Mouse (Mus musculus) ES-CJ7 (cell line): ENCODE results near the gene Grn.

ENCODE experiments used
- DNase-seq: peaks from one replicate; pipeline ENCODE4 v3.0.0; 2011; ENCODE audit warnings: low read depth, low spot score

The Grn gene

DNA sequence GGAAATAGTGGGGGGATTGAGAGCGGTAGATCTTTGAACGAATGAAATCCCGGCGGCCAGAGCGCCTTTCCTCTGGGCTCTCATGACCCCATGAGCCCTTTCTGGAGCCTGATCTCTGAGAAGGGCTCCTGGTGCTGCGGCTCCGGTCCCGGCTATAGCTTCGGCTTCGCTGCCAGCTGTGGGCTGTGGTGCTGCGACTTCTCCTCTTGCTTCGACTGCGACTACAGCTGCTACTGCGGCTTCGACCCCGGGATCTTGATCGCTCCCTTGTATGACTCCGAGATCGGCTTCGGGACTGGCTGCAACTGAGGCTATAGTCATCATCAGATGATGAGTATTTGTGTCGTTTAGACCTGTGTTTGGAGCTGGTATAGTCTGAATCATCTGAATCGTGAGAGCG is 49.5 kb downstream of the Grn start:
- no peak for DNase-seq

DNA sequence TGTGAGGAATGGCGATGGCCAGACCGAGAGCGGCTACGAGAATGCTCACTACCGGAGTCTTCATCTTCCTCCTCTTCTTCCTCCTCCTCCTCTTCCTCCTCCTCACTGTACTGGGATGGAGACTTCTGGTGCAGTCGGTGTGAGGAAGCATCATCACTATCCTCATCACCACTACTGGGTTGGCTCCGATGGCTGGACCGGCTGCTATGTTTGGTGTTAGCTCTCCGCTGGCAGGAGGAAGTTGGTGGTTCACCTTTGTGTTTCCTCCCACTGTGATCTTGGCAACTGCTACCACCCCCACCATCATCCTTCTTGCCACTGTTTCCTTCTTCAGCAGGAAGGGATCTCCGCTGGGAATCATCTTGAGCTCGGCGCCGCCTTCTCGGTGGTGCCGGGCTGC is 50.0 kb downstream of the Grn start:
- DNase-seq: no peak

DNA sequence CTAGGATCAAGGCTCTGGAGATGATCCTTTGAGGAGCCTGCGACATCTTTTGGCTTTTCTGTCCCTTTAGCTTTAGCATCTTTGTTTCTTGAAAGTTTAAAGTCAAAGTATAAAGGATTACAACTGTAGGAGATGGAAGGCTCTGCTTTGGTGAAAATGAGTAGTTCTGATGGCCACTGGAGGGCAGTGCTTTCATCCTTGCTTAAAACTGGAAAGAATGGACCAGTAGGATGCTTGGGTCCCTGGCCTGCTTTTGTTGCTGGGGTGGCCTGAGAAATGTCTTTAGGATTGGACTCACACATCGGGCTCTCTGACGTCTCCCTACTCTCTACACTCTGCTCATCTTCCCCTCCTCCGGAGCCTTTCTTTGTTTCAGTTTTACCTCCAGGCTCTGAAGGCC is 50.8 kb downstream of the Grn start:
- no peak for DNase-seq

DNA sequence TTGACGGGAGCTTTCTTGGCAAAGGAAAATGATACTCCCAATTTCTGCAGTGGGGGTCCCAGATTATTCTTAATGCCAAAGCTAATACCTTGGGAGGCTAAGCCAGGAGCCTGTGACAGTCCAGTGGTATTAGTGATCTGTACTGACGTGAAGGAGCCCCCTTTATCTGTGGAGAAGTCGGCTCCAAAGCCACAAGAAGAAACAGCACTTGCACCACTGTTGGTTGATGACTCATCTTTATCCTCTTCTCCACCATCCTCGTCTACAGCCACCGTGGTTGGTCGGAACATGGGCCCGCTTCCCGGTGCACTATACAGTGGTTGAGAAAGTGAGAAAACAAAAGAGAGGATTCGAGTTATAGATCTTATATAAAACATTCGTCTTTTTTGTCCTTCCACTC is 51.7 kb downstream of the Grn start:
- no peak for DNase-seq
